Mouse (Mus musculus): Measurements from ENCODE around the gene Rnf212b.

DNA sequence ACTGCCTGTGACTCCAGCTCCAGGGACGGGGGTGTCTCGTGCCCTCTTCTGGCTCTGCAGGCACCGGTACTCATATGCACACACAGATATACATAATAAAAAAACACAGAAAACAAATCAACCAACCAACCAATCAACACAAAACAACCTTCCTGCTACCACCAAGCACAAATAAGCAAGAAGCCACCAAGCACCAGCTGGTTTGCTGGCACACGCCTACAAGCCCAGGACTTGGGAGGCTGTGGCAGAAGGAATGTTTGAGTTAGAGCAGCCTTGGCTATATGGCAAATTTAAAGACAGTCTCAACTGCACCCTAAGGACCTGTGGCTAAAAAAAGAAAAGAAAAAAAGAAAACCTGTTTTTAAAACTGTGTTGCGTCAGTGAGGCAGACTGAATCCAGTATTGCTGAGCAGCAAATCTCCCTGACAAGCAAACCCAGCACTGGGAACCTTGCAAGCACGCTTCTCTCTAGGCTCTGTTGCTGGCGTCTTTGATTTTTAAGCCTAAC lies 38.4 kb upstream of the Rnf212b start:
- TF ChIP-seq CTCF (IDR thresholded peaks at IDR 0.05; ENCODE audit: low read depth): no peak
- no peak for TF ChIP-seq EP300 (IDR thresholded peaks at IDR 0.05; ENCODE audit: low read depth)
